Mouse (Mus musculus) bone marrow macrophage, adult 2 months (primary cell): Measurements from ENCODE around the gene 4930568D16Rik.

Source experiments
- CTCF ChIP-seq: IDR thresholded peaks from 2 replicates; pipeline ENCODE4 v1.5.1; 2012; ENCODE audit warnings: low read depth, mild to moderate bottlenecking, low read length, moderate library complexity
- POLR2A ChIP-seq: IDR thresholded peaks from 2 replicates; pipeline ENCODE4 v1.6.1; 2012; ENCODE audit warnings: mild to moderate bottlenecking, low read depth, low read length, borderline replicate concordance

DNA sequence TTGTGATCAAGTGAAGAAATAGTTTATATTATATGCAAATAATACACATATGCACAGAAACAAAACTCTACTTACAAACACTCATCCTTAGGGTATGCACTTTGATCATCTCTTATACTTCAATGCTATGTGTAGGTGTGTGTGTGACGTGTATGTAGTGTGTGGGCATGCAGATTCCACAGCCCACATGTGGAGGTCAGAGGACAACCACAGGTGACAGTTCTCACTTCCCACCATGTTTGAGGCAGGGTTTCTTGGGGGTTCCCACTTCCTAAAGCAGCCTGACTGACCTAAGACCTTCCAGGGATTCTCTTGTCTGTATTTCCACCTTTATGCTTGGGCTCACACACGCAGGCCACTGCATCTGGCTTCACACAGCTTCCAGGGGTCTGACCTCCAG, 44.7 kb upstream of the 4930568D16Rik start:
- TF ChIP-seq POLR2A: no peak
- TF ChIP-seq CTCF: no peak
